Mouse (Mus musculus) heart, embryonic 10.5 days (tissue): ENCODE measurements at regions not wholly inside any gene's neighbourhood (a gene's known extent, or its start where the extent isn't known, plus 50 kb on each side); places are given as distances from the start of the nearest gene placed in this dataset.

Experiments
- DNase-seq: peaks from one replicate; pipeline ENCODE4 v3.0.0-alpha.2; 2017; ENCODE audit warnings: low spot score
- H3K27ac ChIP-seq: fragments of 300-500 bp; sonication (generic); 2 replicates; pipeline ENCODE4 v1.5.1; 2016; ENCODE audit warnings: mild to moderate bottlenecking
- H3K27me3 ChIP-seq: fragments of 300-500 bp; sonication (generic); 2 replicates; pipeline ENCODE4 v1.6.1; 2016; ENCODE audit warnings: mild to moderate bottlenecking; ENCODE audit not compliant: poor library complexity, insufficient read depth, severe bottlenecking
- H3K36me3 ChIP-seq: fragments of 300-500 bp; sonication (generic); 2 replicates; pipeline ENCODE4 v1.6.1; 2016; ENCODE audit warnings: mild to moderate bottlenecking, moderate library complexity
- H3K4me1 ChIP-seq: fragments of 300-500 bp; sonication (generic); 2 replicates; pipeline ENCODE4 v1.6.1; 2016; ENCODE audit warnings: mild to moderate bottlenecking
- H3K4me3 ChIP-seq: fragments of 300-500 bp; sonication (generic); 2 replicates; pipeline ENCODE4 v1.5.1; 2016; ENCODE audit warnings: mild to moderate bottlenecking, moderate library complexity
- H3K9me3 ChIP-seq: fragments of 300-500 bp; sonication (generic); 2 replicates; pipeline ENCODE4 v1.6.1; 2016; ENCODE audit warnings: mild to moderate bottlenecking, moderate library complexity
- WGBS: fragments of 180-500 bp; shearing (Covaris S2); methylation state at CpG from one replicate; pipeline ENCODE4 v1.1.7; 2016; 5-methylcytosine and 5-hydroxymethylcytosine counted together

DNA sequence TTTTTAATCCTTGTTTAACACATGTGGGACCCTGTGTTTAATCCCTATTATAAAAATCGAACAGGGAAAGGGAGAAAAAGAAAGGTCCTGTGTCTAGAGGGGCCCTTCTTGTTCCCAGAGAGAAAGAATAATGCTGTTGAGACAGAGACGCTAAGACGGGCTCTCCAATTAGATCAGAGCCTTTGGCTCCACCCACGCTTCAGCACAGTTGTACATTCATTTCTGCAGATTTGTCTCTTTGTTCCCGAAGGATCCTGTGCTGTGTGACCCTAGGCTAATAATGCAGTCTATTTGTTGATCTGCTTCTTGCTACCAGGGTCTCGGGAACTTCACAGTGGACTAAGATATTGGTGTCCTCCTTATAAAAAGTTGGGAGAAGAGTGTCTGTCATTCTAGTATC lies 92.0 kb downstream of the Cdc5l start:
- Histone ChIP-seq H3K9me3 (no peaks in the 10 kb centered on the region), H3K36me3 (no peaks in the 10 kb centered on the region), H3K4me3 (no peak overlapping the region), H3K27me3 (no peaks in the 10 kb centered on the region), H3K4me1 (peaks cover 9% of the 10 kb centered on the region; the same call in 1 of the 2 replicates), H3K27ac (no peak overlapping the region)
- DNase-seq = no peak
- 82% methylated on average over 6 of the region's 6 CpGs for WGBS

DNA sequence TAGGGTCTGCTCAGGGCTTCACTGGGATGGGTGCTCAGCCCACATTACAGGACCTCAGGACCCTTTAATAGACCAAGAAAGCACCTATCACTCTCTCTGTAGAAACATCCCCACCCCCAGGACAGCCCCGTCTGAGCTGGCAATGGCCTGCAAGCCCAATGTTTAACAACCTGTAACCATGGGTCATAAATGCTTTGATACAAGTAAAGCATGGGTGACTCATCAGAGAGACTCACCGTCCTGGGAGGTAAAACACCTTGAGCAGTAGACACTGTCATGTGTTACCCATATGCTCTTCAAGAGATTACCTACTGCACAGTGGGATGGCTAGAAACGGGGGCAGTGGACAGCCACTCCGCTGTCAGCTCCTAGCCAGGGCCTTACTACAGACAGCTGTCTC lies 92.7 kb downstream of the Cdc5l start:
- Histone ChIP-seq H3K4me3 (no peak overlapping the region), H3K36me3 (no peaks in the 10 kb centered on the region), H3K9me3 (no peaks in the 10 kb centered on the region), H3K4me1 (peaks cover 9% of the 10 kb centered on the region; the same call in 1 of the 2 replicates), H3K27ac (no peak overlapping the region), H3K27me3 (peaks cover 4% of the 10 kb centered on the region)
- WGBS = 74% methylated on average over 4 of the region's 4 CpGs
- DNase-seq = no peak

DNA sequence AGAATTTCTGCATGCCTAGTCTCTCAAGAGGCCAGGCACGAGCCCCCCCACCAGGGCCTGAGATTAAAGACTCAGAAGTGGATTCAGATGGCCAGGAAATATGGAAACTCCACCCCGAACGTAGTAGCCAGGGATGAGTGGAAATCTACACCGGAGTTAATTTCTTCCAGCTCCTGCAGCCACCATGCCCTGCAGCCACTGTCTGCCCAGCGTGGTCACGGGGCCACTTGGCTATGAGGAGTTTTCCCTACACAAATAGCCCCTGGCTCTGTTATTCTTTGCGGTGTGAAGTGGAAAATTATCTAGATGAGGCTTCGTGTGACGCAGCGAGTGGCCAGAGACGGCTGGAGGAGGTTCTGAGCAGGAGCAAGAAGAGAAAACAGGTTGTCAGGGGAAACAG lies 94.3 kb downstream of the Cdc5l start:
- no peak for DNase-seq
- H3K36me3 ChIP-seq = no peaks in the 10 kb centered on the region
- no peaks in the 10 kb centered on the region for H3K9me3 ChIP-seq
- 51% methylated on average over 11 of the region's 11 CpGs for WGBS
- no peak overlapping the region for H3K27ac ChIP-seq
- H3K4me3 ChIP-seq = no peak overlapping the region
- peaks cover 4% of the 10 kb centered on the region for H3K27me3 ChIP-seq
- H3K4me1 ChIP-seq = peaks cover 9% of the 10 kb centered on the region; the same call in 1 of the 2 replicates

DNA sequence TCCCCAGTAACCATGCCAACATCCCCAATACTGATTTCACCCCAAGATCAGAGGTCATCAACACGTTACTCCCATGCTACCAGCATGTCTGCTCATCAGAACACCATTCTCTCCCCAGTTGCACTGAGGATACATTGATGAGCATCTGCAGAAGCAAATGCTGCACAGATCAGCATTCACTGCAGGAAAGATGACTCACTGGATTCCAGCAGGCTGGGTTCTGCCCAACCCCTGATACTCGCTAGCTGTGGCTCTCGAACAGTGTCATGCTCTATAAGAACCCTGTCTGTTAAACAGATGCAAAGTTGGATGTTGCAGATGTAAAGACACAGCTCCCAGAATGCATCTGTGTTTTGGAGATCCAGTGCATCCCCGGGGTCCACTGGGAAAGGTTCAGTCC lies 95.5 kb downstream of the Cdc5l start:
- Histone ChIP-seq H3K27me3 (peaks cover 4% of the 10 kb centered on the region), H3K27ac (no peak overlapping the region), H3K4me1 (peaks cover 9% of the 10 kb centered on the region; the same call in 1 of the 2 replicates), H3K36me3 (no peaks in the 10 kb centered on the region), H3K4me3 (no peak overlapping the region), H3K9me3 (no peaks in the 10 kb centered on the region)
- WGBS = 72% methylated on average over 4 of the region's 4 CpGs
- DNase-seq = no peak

DNA sequence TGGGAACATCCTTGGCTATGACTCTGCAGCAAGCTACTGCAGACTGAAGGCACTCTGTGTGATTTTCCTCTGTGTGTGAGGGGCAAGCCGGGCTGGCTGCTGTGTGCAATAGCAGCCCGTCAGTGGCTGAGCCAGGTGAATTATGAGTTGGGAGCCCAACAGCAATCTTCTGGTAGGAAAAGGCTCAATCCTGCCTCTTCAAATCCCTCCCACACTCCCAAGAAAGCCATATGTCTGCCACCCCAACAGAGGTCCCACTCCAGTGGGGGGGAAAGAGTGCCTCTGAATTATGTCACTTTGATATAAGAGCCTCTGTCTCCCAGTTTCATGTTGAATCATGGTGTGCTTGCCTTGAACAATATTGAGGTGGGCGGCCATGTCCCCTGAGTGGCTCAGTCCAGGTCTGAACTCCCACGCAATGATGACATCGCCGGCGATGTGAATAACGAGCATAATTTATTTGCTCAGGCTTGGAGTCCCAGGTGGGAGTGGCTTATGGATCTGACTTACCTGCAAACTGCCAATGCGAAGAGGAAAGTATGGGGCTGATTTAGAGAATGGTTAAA lies 97.9 kb downstream of the Cdc5l start:
- H3K9me3 ChIP-seq = no peaks in the 10 kb centered on the region
- whole genome bisulfite sequencing = 86% methylated on average over 9 of the region's 9 CpGs
- H3K36me3 ChIP-seq = no peaks in the 10 kb centered on the region
- no peak overlapping the region for H3K4me3 ChIP-seq
- peaks cover 4% of the 10 kb centered on the region for H3K27me3 ChIP-seq
- peaks cover 9% of the 10 kb centered on the region; the same call in 1 of the 2 replicates for H3K4me1 ChIP-seq
- no peak for DNase-seq
- no peak overlapping the region for H3K27ac ChIP-seq

DNA sequence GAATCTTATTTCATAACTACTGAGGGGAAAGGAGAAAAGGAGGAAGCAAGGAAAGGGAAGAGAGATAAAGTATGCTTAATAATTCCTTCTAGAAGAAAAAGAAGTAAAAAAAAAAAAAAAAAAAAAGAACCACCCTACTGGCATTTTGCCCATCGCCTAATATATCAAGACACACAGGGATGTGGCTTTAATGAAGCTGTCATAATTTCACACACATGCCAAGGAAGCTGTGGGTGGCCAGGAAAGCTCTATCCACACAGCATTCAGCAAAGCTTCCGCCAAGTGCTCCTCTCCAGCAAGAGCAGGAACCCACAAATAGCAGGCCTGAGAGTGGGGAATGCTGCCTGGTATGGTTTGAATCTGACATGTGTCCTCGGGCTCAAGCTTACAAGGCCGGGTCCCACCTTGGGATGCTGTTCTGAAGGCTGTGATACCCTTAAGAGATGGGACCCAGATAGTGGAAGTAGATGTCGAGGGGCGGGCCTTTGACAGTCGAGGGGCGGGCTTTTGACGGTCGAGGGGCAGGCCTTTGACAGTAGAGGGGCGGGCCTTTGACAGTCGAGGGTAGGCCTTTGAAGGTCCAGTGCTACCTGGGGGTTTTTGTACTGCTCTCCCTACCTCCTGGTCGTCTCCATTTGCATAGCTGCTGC lies 98.7 kb downstream of the Cdc5l start:
- H3K27ac ChIP-seq = no peak overlapping the region
- H3K27me3 ChIP-seq = peaks cover 4% of the 10 kb centered on the region
- no peak for DNase-seq
- H3K9me3 ChIP-seq = no peaks in the 10 kb centered on the region
- WGBS = 58% methylated on average over 13 of the region's 13 CpGs
- H3K4me3 ChIP-seq = no peak overlapping the region
- no peaks in the 10 kb centered on the region for H3K36me3 ChIP-seq
- H3K4me1 ChIP-seq = peaks cover 8% of the 10 kb centered on the region; the same call in 1 of the 2 replicates

DNA sequence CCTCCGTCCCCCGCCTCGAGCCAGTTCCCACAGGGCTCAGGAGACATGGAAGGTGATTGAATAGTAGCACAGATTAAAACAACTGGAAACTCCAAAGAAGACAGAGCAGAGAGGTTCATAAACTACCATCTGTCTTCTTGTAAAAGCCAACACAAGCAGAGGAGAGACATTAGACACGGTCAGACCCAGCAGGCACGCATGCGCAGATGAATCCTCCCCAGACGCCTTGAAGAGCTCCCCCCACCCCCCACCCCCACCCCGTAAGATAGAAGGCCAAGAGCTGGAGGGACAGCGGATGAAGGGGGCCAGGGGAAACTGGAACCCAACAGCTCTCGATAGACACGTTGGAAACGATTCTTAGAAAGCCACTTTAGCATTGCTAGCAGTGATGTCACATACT lies 101.2 kb downstream of the Cdc5l start:
- H3K36me3 ChIP-seq = no peaks in the 10 kb centered on the region
- no peak overlapping the region for H3K4me3 ChIP-seq
- H3K27me3 ChIP-seq = peaks cover 4% of the 10 kb centered on the region
- H3K9me3 ChIP-seq = no peaks in the 10 kb centered on the region
- no peak for DNase-seq
- no peaks in the 10 kb centered on the region for H3K4me1 ChIP-seq
- 78% methylated on average over 12 of the region's 12 CpGs for WGBS
- H3K27ac ChIP-seq = no peak overlapping the region

DNA sequence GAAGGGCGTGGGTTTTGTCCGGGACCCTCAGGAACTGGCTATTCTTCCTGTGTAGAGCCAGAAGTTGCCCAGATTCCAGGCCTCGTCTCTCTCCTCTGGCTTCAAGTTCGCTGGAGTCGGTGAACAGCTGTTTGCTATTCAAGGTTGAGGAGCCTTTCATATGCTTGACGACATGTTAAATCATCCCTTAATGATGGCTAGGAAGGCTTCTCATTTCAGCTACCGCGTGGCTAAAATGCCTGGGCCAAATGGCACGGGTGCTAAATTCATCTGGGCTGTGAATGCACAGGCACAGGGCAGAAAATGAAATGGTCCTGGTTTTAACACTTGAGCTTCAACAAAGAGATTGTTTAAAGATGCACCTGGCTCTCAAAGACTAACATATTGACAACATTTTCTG lies 104.3 kb downstream of the Cdc5l start:
- H3K4me1 ChIP-seq = no peaks in the 10 kb centered on the region
- no peak overlapping the region for H3K27ac ChIP-seq
- 81% methylated on average over 9 of the region's 9 CpGs for WGBS
- H3K9me3 ChIP-seq = no peaks in the 10 kb centered on the region
- H3K4me3 ChIP-seq = no peak overlapping the region
- H3K36me3 ChIP-seq = no peaks in the 10 kb centered on the region
- H3K27me3 ChIP-seq = no peaks in the 10 kb centered on the region
- DNase-seq = no peak

DNA sequence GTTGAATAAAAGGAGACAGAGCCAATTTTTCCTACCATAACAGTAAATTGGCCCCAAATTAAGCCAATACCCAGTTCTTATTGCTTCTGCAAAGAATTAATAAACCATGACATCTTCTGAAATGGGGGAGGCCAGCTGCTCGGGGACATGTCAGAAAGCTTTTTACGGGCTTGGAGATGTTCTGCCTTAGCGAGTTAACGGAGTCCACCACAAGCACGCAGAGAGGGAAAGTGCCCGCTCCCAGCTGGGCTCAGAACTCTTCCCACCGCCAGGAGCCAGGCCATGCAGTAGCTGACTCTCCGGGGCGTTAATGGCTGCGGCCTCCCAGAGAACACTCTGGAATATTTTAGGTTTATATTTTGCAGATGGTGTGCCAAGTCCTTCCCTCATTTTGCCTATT lies 106.8 kb downstream of the Cdc5l start:
- 74% methylated on average over 10 of the region's 10 CpGs for WGBS
- Histone ChIP-seq H3K9me3 (no peaks in the 10 kb centered on the region), H3K27me3 (no peaks in the 10 kb centered on the region; the same call in 1 of the 2 replicates), H3K4me1 (no peaks in the 10 kb centered on the region), H3K27ac (no peak overlapping the region), H3K36me3 (no peaks in the 10 kb centered on the region), H3K4me3 (no peak overlapping the region)
- no peak for DNase-seq

DNA sequence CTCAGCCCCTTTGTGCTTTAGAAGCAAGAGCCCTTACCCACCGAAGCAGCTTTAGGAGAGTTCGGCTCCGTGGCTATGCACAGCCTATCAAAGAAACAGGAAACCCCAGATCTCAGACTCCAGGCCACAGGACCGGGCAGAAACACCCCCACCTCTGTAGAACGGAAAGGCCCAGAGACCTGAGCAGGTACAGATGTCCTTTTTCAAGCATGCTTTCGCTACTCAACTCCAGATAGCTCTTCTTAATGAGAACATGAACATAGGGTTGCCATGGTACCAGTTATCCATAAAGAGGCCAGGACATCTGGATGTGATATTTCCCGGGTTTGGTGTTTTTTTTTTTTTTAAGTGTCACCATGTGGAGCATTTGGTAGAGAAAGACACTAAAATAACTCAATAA lies 107.4 kb downstream of the Cdc5l start:
- 72% methylated on average over 7 of the region's 7 CpGs for WGBS

DNA sequence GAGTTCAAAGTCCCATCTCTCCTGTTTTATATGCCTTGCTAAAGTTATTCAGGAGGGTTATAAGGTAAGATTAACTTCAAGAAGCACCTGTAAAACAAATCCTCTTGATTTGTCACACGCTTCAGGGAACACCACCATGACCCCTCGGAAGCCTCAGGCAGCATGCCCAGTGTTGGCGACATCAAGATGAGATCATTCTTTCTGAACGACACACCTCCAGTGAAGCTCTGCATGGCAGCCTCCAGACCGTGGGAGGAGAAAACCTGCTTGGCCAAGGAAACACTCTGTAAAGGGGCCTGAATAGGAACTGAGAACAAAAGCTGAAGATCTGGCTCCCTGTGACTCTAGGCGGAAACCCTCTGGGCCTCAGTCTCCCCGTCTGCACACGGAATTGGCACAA lies 110.7 kb downstream of the Cdc5l start:
- Histone ChIP-seq H3K4me1 (peaks cover 6% of the 10 kb centered on the region; the same call in 1 of the 2 replicates), H3K4me3 (no peak overlapping the region), H3K27ac (no peak overlapping the region), H3K36me3 (no peaks in the 10 kb centered on the region), H3K27me3 (no peaks in the 10 kb centered on the region; the same call in none of the 2 replicates), H3K9me3 (no peaks in the 10 kb centered on the region)
- no peak for DNase-seq
- WGBS = 74% methylated on average over 8 of the region's 8 CpGs

More for the DNA sequence above, 107.4 kb downstream of the Cdc5l start:
- no peak for DNase-seq
- no peaks in the 10 kb centered on the region; the same call in none of the 2 replicates for H3K27me3 ChIP-seq
- no peaks in the 10 kb centered on the region for H3K36me3 ChIP-seq
- no peak overlapping the region for H3K4me3 ChIP-seq
- no peaks in the 10 kb centered on the region for H3K4me1 ChIP-seq
- H3K9me3 ChIP-seq = no peaks in the 10 kb centered on the region
- H3K27ac ChIP-seq = no peak overlapping the region

DNA sequence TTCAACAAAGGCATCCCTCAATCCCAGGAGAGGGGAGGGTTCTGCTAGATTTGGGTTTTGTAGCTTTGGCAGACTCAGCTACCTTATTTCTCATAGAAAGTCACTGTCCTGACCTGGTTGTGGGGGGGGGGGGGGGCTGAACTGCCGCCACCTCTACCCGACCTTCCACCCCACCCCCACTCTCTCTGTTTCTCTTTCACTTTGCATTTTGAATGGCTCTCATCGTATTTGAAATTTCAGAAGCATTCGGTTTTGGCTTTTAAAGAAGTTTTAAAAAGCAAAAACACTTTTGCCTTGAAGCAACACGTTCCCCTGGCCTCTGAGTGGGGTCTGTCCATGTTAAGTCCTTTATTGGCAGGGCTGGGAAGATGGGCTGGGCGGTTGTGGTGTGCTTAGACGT lies 113.5 kb downstream of the Cdc5l start:
- Histone ChIP-seq H3K27ac (no peak overlapping the region), H3K36me3 (no peaks in the 10 kb centered on the region), H3K27me3 (no peaks in the 10 kb centered on the region; the same call in none of the 2 replicates), H3K9me3 (no peaks in the 10 kb centered on the region), H3K4me1 (peaks cover 9% of the 10 kb centered on the region; the same call in 1 of the 2 replicates), H3K4me3 (no peak overlapping the region)
- DNase-seq = no peak
- 69% methylated on average over 7 of the region's 7 CpGs for whole genome bisulfite sequencing

DNA sequence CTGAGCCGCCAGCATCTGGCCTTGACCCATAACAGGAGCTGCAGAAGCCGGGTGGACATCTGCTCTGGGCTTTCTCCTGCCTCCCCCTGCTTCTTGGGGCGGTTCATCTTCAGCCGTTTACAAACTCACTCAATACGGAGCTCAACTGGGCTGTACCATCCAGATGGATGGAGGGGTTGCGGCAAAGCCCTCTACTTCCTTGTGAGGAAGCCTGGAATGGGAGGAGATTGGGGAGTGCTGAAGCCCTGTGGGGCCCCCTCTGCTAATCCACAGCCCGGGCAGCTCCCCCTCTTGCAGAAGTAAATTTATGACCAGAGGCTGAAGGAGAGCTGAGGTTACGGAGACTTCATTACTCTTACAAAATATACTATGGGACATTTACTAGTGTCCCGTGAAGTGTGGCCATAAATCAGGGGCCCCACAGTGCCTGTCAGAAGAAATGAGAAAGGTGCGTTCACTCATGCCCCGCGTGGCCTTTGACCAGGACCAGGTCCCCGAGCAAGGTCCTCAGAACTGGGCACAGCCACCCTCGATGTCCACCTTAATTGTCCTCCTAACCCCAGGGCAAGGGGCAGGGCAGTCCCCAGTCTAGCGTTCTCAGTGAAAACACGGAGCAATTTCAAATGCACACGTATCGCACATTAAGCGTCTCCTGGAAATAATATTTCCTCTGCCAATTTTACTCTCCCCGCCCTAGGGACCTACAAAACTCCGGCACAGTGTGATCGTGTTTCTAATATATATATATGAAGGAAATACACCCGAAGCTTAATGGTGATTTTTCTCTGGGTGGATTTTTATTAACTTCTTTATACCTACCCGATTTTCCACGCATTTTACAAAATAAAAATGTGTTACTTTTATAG lies 115.1 kb downstream of the Cdc5l start:
- H3K27me3 ChIP-seq = no peaks in the 10 kb centered on the region; the same call in 1 of the 2 replicates
- H3K36me3 ChIP-seq = no peaks in the 10 kb centered on the region
- 79% methylated on average over 25 of the region's 25 CpGs for WGBS
- H3K4me3 ChIP-seq = no peak overlapping the region
- H3K9me3 ChIP-seq = no peaks in the 10 kb centered on the region
- peaks cover 9% of the 10 kb centered on the region; the same call in 1 of the 2 replicates for H3K4me1 ChIP-seq
- no peak overlapping the region for H3K27ac ChIP-seq
- DNase-seq = no peak
